Mouse (Mus musculus) C2C12 (cell line): ENCODE data around the gene Gcfc2. TPM values are rescaled to one million over a fixed set of nuclear protein-coding genes. Genes with fewer than 3 reads are reported as not detected.

Source experiments
- H3K27me3 ChIP-seq: one replicate; pipeline ENCODE4 v1.6.1; 2011; ENCODE audit not compliant: control insufficient read depth, insufficient read depth, insufficient read length
- H3K36me3 ChIP-seq: one replicate; pipeline ENCODE4 v1.6.1; 2011; ENCODE audit not compliant: control insufficient read depth, insufficient read depth
- H3K4me3 ChIP-seq: one replicate; pipeline ENCODE4 v1.5.1; 2011; ENCODE audit warnings: mild to moderate bottlenecking, control low read depth; ENCODE audit not compliant: poor library complexity, insufficient read depth, severe bottlenecking
- H3K79me2 ChIP-seq: one replicate; pipeline ENCODE4 v1.6.1; 2011; ENCODE audit not compliant: control insufficient read depth, insufficient read depth
- H3K79me3 ChIP-seq: one replicate; pipeline ENCODE4 v1.6.1; 2011; ENCODE audit warnings: low read depth, control low read depth
- H3ac ChIP-seq: one replicate; pipeline ENCODE3; 2011; ENCODE audit warnings: low read depth; ENCODE audit not compliant: control insufficient read depth, insufficient read length
- CEBPB ChIP-seq: IDR thresholded peaks from one replicate; pipeline ENCODE4 v1.6.1; 2011; ENCODE audit warnings: low read depth, mild to moderate bottlenecking, control low read depth, moderate library complexity
- CTCF ChIP-seq: IDR thresholded peaks from one replicate; pipeline ENCODE4 v1.5.1; 2011; ENCODE audit not compliant: control insufficient read depth, insufficient read depth, insufficient read length
- FOSL1 ChIP-seq: IDR thresholded peaks from one replicate; pipeline ENCODE4 v1.8.0; 2011; ENCODE audit warnings: mild to moderate bottlenecking, low read length; ENCODE audit not compliant: poor library complexity, insufficient read depth, severe bottlenecking
- MAX ChIP-seq: IDR thresholded peaks from one replicate; pipeline ENCODE4 v1.6.1; 2011; ENCODE audit warnings: mild to moderate bottlenecking, control low read depth
- MYOD1 ChIP-seq: IDR thresholded peaks from one replicate; pipeline ENCODE4 v1.6.1; 2011; ENCODE audit warnings: low read depth; ENCODE audit not compliant: control insufficient read depth, insufficient read length
- MYOG ChIP-seq: IDR thresholded peaks from one replicate; pipeline ENCODE4 v1.6.1; 2011; ENCODE audit not compliant: control insufficient read depth, insufficient read length; ENCODE audit errors: extremely low read depth
- USF1 ChIP-seq: IDR thresholded peaks from one replicate; pipeline ENCODE4 v1.6.1; 2011; ENCODE audit warnings: low read depth, mild to moderate bottlenecking, control low read depth, moderate library complexity
- long read RNA-seq, 2 experiments: library from polyadenylated mRNA; unstranded; transcript quantifications; one replicate each; pipeline ENCODE4 v2.0.0; 2019 to 2020
- polyA plus RNA-seq: library from polyadenylated mRNA; unstranded; fragments of >200 nt; fragmentation: generic; extraction: Trizol; gene quantifications from one replicate; pipeline ENCODE4 v1.2.1, GENCODE M21; 2012; ENCODE audit warnings: missing spikeins

The Gcfc2 gene
- polyA plus RNA-seq, result 1.7 TPM
- long read RNA-seq, experiment 1, full-length matches to known transcripts, result 1 of 1 reads
- long read RNA-seq, experiment 1, partial matches to known transcripts, result 0 of 1 reads
- long read RNA-seq, experiment 1, other reads (novel, unspliced or antisense), result 0 of 1 reads
- long read RNA-seq, experiment 2, full-length matches to known transcripts, result 1 of 5 reads
- long read RNA-seq, experiment 2, partial matches to known transcripts, result 1 of 5 reads
- long read RNA-seq, experiment 2, other reads (novel, unspliced or antisense), result 3 of 5 reads

DNA sequence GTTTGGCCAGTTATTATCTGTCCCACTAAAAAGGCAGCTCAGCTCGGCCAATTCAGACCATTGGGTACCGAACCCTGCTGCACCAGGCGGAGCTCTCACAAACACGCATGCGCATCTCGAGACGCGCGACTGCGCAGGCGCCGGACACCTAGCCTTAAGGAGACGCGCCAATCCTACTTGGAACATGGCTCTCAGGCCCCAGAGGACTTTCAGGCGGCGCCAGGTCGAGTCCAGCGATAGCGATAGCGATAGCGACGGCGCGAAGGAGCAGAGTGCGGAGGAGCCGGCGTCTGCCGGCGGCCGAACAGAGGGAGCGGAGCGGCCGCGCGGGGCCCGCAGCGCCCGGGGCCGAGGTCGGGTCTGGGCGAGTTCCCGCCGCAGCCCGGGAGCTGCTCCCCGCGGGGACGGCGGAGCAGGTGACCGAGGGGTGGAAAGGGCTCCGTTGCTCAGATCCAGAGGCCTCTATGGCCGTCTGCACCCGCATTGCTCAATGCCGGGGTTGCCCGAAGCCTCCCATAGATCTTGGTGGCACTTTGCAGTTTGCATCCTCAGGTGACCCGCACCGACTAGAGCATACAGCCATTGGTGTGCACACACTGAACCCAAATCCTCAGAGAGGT lies at the start of gene Gcfc2:
Gene Gcfc2, plus strand, starts transcription at position 147 of the 620 bp plus-strand sequence.
- Histone ChIP-seq H3K27me3 (no peaks in the 10 kb centered on the region), H3K79me2 (peaks cover 19% of the 10 kb centered on the region), H3K36me3 (peaks cover 28% of the 10 kb centered on the region), H3K4me3 (peak within 1 kb of the TSS; percentile 57), H3ac (peak within 1 kb of the TSS; percentile 89), H3K79me3 (peaks cover 6% of the 10 kb centered on the region)
- TF ChIP-seq MAX, result peak; percentile 80
- no peak for TF ChIP-seq CEBPB

DNA sequence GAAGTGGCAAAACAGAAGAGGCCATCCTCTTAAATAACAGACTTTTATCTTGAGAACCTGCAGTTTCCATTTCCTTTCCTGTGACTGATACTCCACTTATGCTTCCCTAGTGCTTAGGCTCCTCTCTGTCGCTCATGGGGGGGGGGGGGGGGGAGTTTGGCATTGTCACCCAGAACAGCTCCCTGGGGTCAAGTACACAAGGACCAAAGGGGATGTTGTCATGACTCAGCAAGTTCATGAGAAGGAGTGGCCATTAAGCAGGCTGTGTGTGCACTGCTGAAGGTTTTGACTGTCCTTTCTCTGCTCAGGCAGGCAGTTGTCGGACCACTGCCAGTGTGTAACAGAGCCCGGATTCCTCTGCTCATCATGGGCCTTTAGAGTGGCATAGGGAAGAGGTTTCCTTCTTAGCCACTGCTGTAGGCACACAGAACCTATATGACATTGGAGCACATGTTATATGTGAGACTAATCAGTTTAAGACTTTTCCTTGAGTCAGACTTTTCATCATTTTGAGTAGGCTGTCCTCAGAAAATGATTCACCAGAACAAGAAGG lies 27.7 kb upstream of the Gcfc2 start:
- Histone ChIP-seq H3K4me3 (no peak overlapping the region), H3K79me2 (no peaks in the 10 kb centered on the region), H3K27me3 (no peaks in the 10 kb centered on the region), H3K79me3 (no peaks in the 10 kb centered on the region), H3ac (no peak overlapping the region), H3K36me3 (no peaks in the 10 kb centered on the region)
- no peak for TF ChIP-seq CTCF
- no peak for TF ChIP-seq MYOG
- no peak for TF ChIP-seq MAX
- no peak for TF ChIP-seq USF1
- TF ChIP-seq CEBPB, result no peak
- TF ChIP-seq MYOD1, result no peak
- no peak for TF ChIP-seq FOSL1

DNA sequence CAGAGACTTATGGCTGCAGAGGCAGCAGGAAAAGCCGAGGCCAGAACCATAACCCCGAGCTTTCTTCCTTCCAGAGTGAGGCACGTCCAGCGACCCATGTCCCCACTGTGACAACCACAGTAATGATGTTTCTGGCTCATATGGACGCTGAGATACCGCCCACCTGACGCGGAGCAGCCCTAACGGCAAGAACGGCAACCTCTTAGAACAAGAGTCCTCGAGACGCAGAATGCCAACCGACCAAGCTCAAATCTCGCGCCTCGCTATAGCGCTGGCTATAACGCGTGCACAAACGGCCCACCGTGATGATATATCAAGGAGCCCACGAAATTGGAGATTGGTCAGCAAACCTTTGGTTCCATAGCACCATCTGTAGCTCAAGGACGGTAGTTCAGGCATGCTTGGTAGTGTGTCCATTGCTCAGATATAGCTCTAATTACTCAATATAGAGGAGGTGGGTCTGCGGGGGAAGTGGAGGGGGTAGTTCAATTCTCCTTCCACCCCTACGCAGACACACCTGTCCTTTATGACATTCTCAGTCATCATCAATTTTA lies 13.1 kb upstream of the Gcfc2 start:
- no peak overlapping the region for H3ac ChIP-seq
- no peaks in the 10 kb centered on the region for H3K36me3 ChIP-seq
- H3K27me3 ChIP-seq, result peaks cover 5% of the 10 kb centered on the region
- no peaks in the 10 kb centered on the region for H3K79me3 ChIP-seq
- H3K79me2 ChIP-seq, result no peaks in the 10 kb centered on the region
- TF ChIP-seq MAX (no peak), MYOG (no peak), CTCF (no peak), USF1 (no peak), MYOD1 (no peak), FOSL1 (no peak), CEBPB (no peak)
- no peak overlapping the region for H3K4me3 ChIP-seq

DNA sequence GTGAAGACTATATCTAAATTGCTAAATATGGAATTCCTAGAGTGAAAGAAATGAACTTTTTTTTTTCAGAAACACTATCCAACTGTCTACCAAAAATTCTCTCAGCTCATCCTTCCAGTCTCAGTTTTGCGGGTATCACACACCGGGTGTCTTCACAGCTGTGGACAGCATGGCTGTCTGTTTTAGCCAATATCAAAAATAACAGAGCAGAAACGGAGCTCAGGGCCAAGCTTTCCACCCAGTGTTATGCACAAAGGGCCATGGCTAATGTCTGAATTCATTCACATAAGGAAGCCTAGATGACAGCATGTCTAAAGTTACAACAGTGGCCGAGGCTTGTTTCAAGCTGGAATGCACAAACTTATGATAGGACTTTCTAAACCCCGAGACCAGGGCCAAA lies 12.2 kb upstream of the Gcfc2 start:
- Histone ChIP-seq H3K4me3 (no peak overlapping the region), H3K79me3 (no peaks in the 10 kb centered on the region), H3K27me3 (peaks cover 5% of the 10 kb centered on the region), H3ac (no peak overlapping the region), H3K36me3 (no peaks in the 10 kb centered on the region), H3K79me2 (no peaks in the 10 kb centered on the region)
- TF ChIP-seq CTCF (no peak), MYOD1 (no peak)

DNA sequence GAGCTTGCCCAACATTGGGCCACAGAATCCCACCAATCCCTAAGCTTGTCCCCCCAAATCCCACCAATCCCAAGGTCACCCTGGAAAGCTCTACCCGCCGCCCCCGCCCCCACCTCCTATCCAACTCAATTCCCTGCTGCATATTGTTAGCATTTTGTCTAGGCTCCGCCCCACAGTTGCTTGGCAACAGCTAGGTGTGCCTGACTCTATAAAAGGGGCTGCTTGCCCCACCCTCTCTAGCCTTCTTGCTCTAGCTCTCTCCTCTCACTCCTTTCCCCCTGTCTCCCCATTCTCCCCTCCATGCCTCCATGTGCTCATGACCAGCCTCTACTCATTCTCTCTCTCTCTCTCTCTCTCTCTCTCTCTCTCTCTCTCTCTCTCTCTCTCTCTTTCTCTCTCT lies 11.8 kb upstream of the Gcfc2 start:
- Histone ChIP-seq H3K36me3 (no peaks in the 10 kb centered on the region), H3K79me3 (no peaks in the 10 kb centered on the region), H3ac (no peak overlapping the region), H3K4me3 (no peak overlapping the region), H3K27me3 (peaks cover 5% of the 10 kb centered on the region), H3K79me2 (no peaks in the 10 kb centered on the region)
- TF ChIP-seq MYOD1 (no peak), CTCF (no peak), MAX (no peak), FOSL1 (no peak), USF1 (no peak), CEBPB (no peak), MYOG (no peak)

DNA sequence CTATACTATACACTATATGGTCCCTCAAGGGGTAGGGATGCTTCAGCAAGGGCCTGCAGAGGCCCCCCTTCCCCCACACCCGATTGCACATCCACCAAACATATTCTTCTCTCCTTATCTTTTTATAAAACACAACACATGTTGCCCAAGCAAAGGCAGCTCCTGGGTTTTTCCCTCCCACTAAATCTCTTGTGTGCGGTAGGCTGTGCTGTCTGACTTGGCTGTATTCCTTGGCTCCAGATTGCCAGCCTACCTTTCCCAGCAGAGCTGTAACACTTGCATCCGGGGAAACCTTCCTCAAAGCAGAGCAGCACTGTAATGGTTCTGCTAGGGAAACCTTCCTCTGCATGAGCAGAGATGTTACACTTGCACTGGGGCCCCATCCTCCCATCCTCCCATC lies 11.3 kb upstream of the Gcfc2 start:
- Histone ChIP-seq H3K79me2 (no peaks in the 10 kb centered on the region), H3K4me3 (no peak overlapping the region), H3K79me3 (no peaks in the 10 kb centered on the region), H3K27me3 (peaks cover 4% of the 10 kb centered on the region), H3K36me3 (no peaks in the 10 kb centered on the region), H3ac (no peak overlapping the region)
- TF ChIP-seq FOSL1 (no peak), MYOD1 (no peak), CTCF (no peak), USF1 (no peak), MYOG (no peak), CEBPB (no peak), MAX (no peak)
